Mouse (Mus musculus) heart, postnatal 14 days (tissue): ENCODE measurements at regions not wholly inside any gene's neighbourhood (a gene's known extent, or its start where the extent isn't known, plus 50 kb on each side); places are given as distances from the start of the nearest gene placed in this dataset.

Experiments used
- DNase-seq, 2 experiments: peaks; one replicate each; pipeline ENCODE4 v3.0.0; 2021 to 2022
- intact Hi-C: fragments of 180-260 bp; cut with DNase I; formaldehyde crosslinking; loops from one replicate; pipeline ENCODE4 v1.15.1; 2025

DNA sequence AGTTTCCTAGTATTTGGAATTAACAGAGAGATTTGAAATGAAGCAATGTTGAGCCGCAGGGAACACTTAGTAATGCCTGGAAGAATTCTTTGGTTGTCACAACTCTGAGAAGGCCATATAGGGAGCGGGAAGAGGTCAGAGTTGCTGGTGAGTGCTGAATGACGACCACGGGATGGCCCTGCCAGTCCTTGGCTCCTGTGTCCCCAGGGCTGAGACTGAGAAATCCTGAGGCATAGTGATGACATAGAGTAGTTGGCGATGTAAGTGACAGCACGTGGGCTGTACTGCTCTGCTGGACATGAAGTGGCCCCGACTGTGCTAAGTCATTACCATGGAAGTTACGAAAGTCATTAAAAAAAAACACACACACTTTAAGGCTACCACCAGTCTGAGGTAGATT, 190.1 kb upstream of the Klf4 start:
- no peak for DNase-seq
- intact Hi-C loops = no loop called here

DNA sequence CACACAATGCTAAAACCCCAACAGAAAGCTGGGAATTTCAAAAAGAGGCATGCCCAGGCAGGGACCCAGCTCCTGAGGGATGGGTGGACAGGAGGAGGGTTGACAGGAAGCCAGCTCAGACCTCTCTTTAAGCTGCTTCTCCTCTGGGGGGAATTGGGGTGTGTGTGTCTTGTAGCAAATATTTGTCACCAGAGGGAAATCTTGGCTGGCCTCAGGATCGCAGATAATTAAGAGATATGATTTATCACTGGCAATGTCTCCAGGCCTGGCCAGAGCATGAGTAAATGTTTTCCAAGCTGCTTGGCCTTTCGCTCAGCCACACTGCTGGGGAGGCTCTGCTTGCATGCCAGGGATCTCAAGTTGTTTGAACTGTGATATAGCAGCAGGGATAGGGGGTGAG, 189.6 kb upstream of the Klf4 start:
- intact Hi-C loops = no loop called here
- no peak for DNase-seq

DNA sequence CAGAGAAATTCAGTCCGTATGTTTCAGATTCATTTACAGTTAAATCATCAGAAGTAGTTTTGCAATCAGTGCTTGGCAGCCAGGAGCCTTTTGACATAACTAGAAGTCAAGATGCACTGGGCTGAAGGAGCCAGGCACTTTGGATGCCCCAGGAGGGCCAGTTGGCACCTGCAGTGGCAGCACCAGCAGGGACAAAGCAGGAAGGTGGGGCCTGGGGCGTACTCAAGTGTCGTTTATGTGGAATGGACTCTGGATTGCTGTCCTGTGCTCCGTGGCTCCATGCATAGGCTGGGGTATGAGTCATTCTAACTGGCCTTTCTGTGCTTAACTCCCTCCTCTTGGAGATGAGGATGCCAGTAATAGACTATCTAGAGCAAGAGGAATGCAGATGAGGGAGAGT, 186.2 kb upstream of the Klf4 start:
- no peak for DNase-seq
- intact Hi-C loops = no loop called here

DNA sequence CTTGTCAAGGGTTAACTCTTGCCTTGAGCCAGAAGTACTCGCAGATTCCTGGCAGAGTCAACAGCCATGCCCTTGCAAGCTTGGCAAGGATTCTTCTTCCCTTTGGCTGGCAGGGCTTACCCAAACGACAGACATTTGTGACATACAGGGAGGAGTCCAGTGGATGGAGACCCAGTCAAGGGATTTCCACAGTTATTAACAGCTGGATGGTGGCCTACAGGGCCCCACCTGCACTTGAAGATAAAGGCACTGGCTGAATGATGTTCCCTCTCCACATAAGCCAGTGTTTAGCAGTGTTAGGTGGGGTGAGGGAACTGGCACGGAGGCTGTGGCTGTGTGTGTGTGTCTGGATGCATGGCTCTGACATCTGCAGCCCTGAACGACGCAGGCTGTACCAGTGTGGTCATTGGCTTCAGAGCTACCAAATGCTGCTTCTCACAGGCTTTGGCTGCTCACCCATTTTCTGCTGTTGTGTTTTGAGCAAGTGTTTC, 183.9 kb upstream of the Klf4 start:
- intact Hi-C loops = no loop called here
- peak; percentile 47 to 55 for DNase-seq

DNA sequence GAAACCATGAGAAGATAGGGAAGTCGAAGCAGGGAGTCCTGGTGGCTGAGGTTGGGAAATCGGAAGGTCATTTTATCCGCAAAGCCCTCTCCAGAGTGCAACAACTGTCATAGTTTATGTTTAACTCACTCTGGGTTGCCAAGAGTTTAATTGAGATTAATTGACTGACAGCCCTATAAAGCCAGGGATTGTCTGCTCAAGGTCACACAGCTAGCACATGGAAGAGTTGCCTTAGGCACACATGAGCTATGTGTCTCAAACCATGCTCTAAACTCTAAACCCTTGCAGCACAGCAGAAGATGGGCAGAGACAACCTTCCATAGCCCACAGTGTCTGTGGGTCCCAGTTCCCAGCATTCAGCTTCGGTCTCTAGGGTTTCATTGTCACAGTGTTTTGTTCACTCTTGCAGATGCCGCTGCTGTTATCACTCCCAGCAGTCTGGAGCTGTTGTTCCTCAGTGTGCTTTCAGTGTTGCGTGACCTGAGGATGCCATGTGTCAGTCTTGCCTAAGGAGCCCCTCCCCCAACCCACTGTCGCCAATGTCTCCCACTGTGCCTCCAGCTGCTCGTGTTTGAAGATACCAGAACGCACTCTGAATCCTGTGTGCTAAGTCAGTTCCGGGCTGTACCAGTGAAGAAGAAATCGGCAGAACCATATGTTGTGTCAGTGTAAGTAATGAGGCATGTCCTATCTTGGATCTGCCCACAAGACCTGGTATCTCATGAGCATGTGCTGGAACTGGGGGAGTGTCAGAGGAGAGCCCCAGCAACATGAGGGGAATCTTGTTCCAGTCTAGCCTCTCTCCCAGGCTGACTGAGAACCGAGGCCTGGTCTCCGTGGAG, 179.5 kb upstream of the Klf4 start:
- intact Hi-C loops = no loop called here
- no peak for DNase-seq

DNA sequence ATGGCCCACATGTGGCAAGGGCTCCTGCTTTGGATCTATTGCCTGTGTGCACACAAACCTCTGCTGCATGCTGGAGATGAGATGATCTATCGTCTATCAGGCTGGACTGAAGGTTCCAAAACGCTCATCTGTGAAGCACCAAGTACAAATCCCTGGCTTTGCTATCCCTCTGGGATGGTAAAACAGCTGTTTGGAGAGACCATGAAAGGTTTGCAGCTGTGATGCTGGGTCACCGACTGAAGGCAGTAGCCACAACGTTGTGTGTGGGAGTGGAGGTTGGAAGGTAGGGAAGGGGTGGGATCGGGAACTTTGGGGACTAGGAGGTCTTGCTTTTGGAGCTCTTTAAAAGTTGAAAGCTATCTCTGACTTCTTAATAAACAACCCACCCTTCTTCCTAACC, 178.2 kb upstream of the Klf4 start:
- no peak for DNase-seq
- intact Hi-C loops = no loop called here

DNA sequence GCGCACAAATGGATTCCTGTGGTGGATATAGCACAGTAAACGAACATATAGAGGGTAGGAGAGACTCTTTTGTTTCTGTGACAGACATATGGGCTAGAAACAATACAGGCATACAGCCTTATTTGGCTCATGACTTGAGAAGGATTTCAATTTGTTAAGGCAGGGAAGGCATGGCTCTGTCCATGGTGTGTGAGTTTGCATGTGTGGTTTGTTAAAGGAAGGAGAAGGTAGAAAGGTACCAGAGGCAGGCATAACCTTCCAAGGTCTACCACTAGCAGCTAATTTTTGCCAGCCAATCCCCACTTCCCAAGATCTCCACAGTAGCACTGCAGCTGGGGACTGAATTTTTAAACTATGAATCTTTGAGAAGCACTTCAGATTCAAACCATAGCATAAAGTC, 176.5 kb upstream of the Klf4 start:
- intact Hi-C loops = no loop called here
- DNase-seq = no peak

DNA sequence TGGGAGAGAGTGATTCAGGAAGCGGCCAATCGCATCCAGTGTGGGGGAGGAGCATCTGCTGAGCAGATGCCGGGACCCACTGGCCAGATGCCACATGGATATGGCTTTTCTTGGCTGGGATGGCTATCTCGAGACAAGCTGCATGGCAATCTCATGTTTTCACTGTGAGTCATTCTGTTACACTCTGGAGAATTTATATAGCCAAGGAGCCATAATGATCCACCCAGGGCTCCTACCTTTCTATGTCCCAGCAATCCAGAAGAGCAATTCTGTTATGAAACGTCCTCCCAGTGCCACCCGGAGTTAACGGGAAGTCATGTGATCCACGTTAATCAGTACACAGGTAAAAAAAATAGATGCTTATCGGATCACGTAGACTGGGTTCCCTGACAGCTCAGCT, 175.7 kb upstream of the Klf4 start:
- intact Hi-C loops = no loop called here
- no peak for DNase-seq

DNA sequence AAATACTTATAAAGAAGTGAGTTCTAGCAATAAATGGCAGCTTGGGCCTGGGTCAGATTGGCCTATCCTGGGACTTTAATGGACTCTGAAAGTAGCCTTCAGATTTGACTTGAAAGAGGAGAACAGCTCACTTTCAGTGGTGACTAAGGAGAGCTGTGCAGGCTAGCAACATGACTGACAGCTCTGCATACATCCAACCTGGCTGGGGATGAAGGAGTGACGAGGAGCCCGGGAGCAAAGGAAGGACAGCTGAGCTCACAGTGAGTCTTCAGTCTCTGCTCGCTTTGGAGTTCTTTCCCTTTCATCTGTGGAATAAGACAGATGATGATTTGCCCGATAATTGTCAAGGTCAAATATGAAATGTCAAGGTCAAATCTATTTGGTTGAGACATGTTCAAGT, 172.7 kb upstream of the Klf4 start:
- no peak for DNase-seq
- intact Hi-C loops = no loop called here

DNA sequence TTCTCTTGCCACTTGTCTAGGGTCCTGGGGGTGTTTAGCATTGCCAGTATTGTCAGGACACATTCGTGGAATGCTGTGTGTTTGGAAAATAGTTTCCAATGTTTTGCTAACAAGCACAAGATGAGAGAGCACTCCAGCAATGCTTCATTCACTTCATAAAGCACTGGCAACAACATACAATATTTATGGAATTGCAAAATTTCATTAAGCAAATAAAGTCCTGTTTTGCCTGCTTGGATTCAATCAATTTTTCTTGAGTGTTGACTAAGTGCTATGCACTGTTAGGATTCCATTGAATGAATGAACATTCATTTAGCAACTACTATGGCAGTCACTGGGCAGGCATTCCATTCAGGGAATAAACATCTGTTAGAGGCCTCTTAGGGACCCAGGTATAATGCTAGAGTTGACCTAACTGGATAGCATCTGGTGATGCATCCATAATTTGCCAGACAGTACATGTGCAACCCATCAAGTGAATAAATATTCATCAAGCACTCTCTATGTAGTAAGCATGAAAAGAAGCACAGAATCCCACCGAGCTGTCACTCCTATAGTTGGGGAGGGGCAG, 171.2 kb upstream of the Klf4 start:
- intact Hi-C loops = no loop called here
- no peak for DNase-seq

DNA sequence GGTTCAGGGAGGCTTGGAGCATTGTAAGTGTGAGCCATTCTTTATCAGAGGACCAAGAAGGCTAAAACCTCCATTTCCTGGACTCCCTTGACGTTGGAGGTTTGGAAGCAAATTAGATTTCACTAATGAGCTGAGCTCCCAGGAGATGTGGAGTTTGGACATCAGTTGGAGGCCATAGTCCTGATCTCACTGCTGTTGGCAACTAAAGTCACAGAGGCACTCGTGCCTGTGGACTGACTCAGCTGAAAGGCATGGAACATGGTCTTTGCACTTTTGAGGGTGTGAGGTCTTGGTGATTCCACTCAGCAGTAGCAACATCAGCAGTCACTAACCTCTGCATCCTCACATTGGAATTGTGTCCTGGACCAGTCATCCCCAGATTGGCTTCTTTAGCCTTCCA, 169.1 kb upstream of the Klf4 start:
- intact Hi-C loops = no loop called here
- DNase-seq = no peak

DNA sequence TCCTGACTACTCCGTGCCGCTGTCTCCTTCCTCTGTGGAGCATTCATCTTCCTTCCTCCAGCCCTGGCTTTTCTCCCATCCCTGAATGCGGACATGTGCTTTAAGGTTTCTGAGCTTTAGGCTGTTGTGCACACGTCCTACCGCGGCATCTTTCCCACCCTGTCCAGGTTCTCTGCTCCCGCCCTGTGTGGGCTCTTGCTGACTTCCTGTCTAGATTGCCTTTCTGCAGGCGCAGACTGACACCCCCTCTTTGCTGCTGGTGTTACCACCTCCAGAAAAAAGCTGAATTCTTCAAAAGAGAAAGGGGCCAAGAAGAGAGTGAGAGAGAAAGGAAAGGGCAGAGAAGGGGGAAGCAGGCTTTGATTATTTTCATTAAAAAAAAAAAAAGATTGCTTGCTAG, 167.7 kb upstream of the Klf4 start:
- no peak for DNase-seq
- intact Hi-C loops = no loop called here

DNA sequence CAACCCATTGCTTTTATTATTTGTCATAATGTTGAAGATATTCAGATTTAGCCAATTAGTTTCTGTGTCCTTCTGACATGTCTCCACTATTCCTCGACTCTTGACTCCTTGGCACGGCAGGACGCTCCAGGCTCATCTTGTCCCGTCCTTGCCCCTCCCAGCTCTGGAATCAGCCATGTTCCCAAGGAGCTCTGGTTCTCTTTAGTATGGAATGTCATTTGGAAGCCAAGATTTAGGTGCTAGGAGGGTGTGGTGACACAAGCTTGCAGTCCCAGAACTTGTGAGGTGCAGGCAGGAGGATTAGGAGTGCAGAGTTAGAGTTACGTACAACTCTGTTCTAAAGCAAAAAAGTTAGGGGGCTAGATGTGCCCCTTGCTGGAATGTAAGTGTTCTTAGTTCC, 166.9 kb upstream of the Klf4 start:
- no peak for DNase-seq
- intact Hi-C loops = no loop called here

DNA sequence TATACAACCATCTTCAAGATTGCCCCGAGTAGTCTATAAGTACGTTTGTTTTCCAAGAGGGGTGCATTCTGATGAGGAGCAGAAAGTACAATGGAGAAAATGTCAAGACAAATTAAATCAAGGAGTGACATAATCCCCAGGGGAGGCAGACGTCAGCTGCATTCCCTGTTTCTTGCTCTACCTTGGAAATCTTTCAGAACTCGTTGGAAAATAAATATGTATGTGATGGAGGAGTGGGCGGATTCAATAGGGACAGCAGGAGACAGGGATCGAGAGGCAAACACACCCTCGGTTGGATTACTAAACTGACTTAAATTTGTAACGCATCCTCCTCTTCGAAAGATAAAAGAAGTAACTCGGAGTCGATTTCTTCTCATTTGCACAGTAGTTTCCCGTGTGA, 164.8 kb upstream of the Klf4 start:
- DNase-seq = no peak
- intact Hi-C loops = no loop called here

DNA sequence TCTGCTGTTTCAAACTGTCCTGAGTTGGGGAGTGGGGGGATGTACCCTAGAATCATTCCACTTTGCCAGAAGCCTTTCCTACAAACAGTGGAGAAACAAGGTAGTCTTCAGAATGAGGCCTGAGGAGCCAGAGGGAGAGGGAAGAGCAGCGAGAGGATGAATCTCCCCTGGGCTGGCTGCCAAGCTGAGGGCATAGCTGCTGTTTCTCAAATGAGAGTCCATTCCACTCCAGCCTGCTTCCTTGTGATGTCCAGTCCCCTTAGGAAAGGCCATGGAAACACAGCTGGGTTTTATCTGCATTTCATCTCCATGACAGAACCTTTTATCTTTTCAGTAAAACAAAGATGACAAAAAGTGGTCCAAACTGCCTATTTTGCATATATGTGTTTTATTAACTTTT, 164.2 kb upstream of the Klf4 start:
- DNase-seq = peak in 1 of 2 experiments; percentile 40
- intact Hi-C loops = no loop called here

DNA sequence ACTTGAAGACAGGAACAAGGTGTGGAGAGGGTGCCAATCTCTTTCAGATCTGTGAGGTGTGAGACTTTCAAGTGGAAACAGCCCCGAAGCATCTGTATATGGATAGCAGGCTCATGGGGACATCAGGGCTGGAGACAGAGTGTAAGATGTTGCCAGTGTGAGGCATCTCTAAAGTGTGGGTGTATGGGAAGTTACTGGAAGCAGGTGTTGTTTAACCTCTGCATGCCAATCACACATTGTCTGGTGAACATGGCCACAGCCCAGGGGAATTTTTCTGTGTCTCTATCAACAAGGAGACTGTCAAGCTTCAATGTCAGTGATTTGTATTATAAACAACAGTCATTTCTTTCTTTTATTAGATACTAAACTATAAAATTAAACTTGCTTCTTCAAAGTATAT, 163.0 kb upstream of the Klf4 start:
- intact Hi-C loops = no loop called here
- DNase-seq = no peak

DNA sequence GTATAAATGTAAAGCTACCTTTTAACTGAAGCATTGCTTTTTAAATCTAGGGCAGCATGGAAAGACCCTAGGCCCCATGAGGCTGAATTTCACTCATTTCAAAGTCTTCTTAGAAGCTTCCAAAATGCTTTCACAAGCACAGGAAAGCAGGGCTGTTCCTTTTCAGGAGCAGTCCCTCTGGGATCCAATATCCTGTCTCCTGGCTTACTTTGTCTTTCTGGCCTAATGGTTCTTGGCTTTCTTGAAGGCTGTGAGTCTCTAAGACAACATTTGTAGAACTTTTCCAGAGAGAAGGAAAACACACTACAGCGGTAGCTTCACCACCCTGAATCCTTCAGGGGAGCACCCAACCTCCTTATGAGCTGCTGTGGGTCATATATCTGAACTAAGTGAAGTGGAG, 157.2 kb upstream of the Klf4 start:
- DNase-seq = peak in 1 of 2 experiments; percentile 21
- intact Hi-C loops = no loop called here

DNA sequence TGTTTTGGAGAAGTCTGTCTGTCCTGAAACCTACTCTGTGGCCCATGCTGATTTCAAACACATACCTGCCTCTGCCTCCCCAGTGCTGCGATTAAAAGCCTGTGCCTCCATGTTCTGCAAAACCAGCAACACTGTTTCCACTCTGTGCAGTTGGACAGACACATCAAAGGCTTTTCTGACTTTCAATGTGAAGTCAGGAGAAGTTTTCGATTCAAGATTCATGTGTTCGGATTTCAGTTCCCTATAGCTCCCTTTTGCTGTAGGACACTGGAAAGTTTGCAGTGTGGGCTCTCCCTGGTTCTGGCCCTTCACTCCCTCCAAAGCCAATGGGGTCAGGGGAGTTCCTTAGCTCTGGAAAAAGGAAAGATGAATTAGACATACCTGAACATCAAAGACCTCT, 154.5 kb upstream of the Klf4 start:
- DNase-seq = no peak
- intact Hi-C loops = no loop called here

DNA sequence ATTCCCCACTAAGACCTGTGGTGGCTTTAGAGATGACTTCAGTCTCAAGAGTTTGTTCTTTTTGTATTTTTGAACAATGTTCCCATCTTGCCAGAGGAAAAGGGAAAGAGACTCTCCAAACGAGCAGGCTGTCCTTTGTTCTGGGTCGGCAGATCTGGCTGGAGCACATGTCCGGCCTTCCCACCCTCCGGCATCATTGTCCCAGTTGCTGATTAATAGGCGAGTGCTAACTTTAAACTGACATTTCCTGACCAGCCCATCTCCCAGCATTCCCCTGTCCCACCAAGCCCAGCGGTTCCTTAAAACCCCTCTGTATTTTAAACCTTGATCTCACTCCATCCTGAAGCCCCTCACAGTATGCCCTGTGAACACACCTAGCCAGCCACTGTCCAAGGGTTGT, 140.0 kb upstream of the Klf4 start:
- intact Hi-C loops = no loop called here

DNA sequence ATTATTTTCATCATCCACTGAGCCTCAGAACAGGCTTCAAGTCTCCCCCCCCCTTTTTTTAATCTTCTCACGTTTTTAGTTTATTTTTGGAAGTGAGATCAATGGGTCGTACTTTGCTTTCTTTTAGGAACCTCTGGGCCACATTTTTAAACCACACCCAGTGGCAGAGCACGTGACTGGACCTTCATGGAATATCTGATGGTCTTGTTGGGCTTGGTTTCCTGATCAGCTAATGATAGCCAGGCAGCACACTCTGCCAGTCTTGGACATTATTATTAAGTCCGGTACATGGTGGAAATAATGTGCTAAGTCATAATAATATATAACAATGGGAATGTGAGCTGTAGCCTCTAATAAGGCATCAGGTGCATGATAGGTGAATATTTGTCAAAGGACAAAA, 138.0 kb upstream of the Klf4 start:
- intact Hi-C loops = no loop called here
- DNase-seq = no peak

More for the DNA sequence above, 140.0 kb upstream of the Klf4 start:
- DNase-seq = peak; percentile 29 to 31

DNA sequence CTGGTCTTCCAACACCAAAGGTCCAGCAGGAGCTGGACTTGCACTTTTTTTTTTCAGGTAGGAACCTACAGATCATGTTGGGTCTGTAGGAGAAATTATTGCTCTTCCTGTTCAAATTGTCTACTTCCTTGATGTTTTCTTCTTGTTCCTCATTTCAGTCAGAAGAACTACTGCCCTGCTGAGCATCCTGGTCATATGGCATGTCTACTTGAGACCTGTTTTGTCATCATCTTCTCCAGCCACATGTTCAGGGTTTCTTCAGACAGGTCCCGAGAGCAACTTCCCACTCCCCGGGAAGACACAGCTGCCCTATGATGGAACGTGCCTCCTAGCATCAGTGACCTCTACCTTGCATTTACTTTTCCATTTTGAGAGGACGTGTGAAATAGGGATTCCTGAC, 132.6 kb upstream of the Klf4 start:
- no peak for DNase-seq
- intact Hi-C loops = no loop called here

DNA sequence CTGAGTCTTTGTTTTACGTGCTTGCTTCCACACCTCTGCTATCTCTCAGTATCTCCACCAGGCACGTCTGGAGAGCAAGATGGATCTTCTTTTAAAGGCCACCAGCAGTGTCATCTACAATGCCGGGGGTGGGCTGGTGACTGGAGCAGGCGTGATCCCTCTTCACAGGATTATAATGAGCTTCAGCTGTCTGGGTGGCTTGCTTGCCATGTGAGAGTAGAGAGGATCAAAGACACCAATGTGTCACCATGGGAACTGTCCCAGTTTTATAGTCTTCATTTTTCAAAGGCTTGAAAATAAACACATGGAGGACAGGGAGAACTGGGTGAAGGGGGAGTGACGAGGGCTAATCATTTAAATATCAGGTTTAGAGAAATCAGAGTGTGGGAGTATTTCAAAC, 131.6 kb upstream of the Klf4 start:
- no peak for DNase-seq
- intact Hi-C loops = no loop called here
